Mouse (Mus musculus) granulocyte monocyte progenitor cell, adult 5-6 weeks (primary cell): ENCODE measurements around the gene Ttc17. TPM values are rescaled to one million over a fixed set of nuclear protein-coding genes. Genes with fewer than 3 reads are reported as not detected.

Source experiments
- ATAC-seq: replicated peaks from 2 replicates; pipeline ENCODE4 v1.8.0; 2016; ENCODE audit warnings: mild to moderate bottlenecking, moderate TSS enrichment, inconsistent platforms; ENCODE audit not compliant: poor library complexity, severe bottlenecking
- total RNA-seq, 2 experiments: library from RNA; stranded (forward) in 1 of 2; stranded (reverse) in 1 of 2; fragments of 200-712, 200-1000 nt in 1 of 2; fragments of >200 nt in 1 of 2; fragmentation: Nextera tagmentation in 1 of 2; gene quantifications; 2 replicates each; pipeline ENCODE4 v1.2.3; 2014 to 2017

Gene Ttc17
- total RNA-seq, 2 experiments from 2014 or later, result 21.2 to 36.9 TPM

DNA sequence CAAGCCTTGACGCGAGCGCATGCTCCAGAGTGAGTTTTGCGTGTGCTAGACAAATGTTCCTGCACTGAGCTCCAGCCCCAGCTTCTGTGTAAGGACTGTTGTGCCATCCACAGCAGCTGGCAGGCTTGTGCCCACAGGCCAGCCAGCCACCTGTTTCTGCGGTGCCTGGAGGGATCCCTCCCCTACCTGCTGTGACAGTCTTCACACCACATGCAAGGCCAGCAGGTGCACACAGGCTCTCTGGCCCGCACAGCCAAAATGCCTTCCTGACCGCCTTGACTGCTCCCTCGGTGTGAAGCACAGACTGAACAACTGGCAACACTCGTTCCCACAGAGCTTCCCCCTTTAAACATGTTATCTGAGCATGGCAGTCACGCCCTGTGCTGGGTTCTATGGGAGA, 102.5 kb downstream of the Ttc17 start:
- no peak for ATAC-seq

DNA sequence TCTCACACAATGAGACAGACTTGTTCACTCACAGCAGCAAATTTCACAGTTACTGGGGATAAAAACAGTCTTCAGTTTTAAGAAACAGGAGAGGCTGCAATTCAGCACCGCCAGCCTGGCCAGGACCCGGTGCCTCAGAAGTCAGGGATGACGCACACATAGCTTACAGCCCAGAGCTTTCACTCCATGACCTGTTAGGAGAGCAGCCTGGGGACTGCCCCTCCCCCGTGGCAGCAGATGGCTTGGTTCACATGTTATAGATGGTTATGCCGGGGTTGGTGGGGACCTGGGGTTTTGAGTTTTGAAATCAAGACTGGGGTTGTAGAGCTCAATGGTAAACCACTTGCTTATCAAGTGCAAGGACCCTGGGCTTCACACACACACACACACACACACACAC, 104.1 kb downstream of the Ttc17 start:
- no peak for ATAC-seq

DNA sequence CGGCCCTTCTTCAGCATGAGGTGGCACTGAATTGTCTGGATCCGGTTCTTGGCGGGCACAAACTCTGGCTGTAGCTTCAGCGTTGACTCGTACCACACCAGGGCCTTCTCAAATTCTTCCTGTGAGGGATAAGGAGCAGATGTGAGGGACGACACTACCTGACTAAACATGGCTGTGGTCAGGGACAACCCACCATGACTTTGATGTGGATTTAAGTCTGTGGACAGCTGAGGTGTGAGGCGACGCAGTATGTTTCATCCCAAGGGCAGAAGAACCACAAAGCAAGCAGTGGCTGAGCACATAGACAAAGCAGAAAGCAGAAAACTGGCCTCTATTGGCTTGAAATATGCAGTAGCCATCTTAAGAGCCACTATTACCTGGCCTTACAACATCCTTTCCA, 104.7 kb downstream of the Ttc17 start:
- no peak for ATAC-seq

DNA sequence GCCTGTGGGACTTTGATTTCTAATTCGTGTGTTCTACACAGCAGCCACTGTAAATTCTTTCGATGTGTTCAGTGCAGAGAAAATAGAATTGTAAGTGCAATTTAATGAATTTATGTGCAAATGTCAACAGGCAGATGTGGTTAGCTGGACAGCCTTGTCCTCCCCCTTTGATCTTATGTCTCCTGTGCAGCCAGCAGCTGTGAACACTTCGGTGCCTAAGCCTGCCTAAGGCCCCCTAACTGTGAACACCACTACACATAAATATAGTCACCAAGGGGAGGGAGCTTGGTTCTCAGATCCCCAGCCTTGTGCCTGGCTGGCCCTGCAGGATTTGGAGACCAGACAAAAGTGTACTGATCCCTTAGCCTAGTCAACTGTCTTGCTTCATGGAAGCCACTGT, 109.0 kb downstream of the Ttc17 start:
- ATAC-seq, result no peak

DNA sequence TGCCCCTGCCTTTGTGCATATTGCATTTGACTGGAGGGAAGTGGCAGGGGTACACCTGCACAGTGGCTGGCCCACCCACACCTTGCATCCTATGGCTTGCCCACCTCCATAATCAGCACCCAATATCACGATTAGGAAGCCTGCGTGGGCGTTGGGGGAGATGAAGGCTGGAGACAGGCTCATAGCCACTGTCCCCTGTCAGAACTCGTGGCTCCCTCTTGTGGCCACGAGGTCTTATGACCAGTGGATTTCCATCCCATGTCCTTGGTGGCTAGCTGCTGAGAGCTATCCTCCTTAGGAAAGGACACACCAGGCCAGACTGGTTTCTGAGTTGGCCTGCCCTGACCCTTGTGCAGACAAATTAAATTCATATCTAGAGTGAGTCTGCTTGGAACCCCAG, 116.0 kb downstream of the Ttc17 start:
- peak; percentile 86 for ATAC-seq

DNA sequence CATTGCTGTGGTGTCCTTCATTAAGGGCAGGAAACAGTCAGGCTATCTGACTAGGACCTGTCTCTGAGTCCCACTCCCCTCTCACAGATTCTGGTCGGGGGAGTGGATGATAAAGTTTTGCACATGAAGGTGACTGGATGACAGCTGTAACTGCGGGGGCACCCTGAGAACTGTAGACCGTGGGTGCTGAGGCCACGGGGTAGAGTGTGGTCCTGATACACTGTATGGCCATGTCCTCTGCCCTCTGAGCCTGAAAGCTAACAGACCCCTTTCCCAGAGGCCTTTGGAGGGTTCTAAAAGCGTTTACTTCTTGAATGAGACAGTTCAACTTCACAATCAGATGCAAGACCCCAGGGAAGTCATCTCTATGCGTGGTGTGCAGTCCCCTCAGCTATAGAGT, 116.8 kb downstream of the Ttc17 start:
- no peak for ATAC-seq

GRCm38 (mm10) chr2:94289169-94289568, 117.3 kb downstream of the Ttc17 start:
- no peak for ATAC-seq

DNA sequence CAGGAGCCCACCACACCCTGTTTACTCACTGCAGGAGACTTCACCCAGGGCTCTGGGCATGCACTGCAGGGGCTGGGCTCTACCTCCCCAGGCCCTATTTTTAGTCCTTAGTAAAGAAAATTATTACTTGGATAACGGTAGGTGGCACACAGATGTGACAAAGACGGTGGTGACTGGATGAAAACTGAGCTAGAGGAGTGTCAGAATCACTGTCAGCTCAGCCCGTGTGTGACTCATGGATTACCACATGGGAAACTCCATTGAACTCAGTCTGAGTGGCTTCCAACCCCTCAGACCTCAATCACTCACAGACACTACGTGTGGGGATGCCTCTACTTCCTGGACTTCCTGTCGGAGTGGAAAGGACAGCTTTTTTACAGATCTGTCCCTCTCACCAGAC, 118.4 kb downstream of the Ttc17 start:
- no peak for ATAC-seq

DNA sequence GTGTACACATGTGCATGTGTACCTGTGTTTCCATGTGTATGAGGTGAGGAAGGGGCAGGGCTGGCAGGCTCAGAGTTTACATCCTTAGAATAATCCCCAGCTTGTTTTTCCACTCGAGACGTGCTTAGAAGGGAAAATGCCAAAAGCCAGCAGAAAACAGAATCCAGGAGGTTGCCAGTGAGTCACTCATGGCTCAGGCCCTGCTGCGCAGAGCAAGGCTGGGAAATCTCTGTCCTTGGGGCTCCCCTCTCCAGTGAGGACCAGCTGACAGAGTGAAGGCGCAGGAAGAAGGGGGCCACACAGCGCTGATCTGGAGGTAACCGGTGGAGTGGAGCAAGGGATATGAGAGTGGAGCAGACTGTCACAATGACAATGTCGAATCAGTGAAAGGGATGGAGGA, 119.1 kb downstream of the Ttc17 start:
- ATAC-seq, result no peak

DNA sequence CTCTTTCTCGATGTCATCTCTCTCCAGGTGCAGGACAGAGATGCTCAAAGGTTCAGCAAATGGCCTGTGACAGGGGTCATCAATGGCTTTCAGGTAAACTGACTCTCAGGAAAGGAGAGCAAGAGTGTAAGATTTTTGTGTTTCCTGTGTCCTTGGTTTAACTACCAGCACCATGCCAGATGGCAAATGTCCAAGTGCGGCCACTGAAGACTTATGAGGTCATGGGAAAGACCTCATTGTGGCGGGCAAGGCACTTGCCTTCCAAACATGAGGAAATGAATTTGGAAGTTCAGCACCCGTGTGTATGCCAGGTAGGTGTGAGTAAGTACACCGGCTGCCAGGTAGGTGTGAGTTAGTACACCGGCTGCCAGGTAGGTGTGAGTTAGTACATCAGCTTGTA, 123.0 kb downstream of the Ttc17 start:
- no peak for ATAC-seq

- ATAC-seq, result no peak
Observed at GRCm38 (mm10) chr2:94279596-94279995, 126.9 kb downstream of the Ttc17 start.

- ATAC-seq, result no peak
Observed at GRCm38 (mm10) chr2:94276103-94276502, 130.4 kb downstream of the Ttc17 start.

DNA sequence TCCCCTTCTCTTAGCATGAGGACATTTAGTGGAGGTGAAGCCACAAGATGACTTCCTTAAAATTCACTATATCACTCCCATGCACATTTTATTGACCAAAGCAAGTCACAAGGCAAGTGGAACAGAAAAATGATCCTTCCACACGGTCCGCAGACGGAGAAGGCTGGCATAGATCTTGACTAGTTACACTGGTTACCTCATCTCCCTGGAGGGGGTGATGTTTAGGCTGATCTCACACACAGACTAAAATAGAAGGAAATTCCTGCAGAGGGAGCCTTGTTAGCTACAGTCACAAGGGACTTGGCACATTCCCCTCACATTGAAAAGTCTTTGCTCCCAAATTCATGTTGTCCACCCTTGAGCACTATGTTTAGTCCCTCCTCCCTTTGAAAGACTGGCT, 130.8 kb downstream of the Ttc17 start:
- ATAC-seq, result no peak

DNA sequence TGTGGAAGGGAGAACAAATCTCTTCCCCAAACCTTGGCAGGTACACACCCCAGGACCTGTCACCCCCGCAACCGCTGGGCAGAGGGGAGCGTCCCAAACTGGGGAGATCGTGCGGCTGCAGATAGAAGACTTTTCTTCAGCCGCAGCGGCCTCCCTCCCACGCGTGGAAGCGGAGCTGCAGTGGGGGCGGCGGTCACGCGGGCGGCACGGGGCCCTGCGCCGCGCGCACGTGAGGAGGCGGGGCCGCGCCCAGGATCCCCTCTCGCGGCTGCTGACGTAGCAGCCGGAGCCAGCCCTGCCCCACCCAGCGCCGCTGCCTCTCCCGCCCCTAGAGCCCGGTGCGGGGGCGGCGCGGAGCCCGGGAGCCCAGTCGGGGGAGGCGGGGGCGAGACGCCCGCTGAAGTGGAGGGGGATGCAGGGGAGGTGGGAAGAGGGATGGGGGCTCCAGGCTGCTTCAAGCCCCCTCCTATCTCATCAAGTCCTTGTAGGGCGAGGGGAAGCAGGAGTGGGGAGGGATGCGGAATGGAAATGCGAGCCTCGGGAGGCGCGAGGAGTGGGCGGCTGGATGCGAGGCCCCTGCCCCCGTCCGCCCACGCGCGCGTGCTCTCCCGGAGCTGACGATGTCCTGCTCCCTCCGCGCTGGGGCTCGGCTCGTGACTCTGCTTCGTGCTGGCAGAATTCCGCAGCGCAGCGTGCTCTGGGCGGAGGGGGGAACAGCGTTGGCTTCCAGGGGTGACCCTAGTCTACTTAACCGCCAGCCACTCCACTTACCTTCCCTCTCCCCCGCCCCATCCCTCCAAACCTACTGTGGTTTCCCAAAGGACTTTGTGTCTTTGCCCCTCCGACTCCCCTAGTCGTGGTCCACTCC, 133.1 kb downstream of the Ttc17 start:
- ATAC-seq, result peak; percentile 86

- ATAC-seq, result no peak
Observed at GRCm38 (mm10) chr2:94271176-94271575, 135.3 kb downstream of the Ttc17 start.

GRCm38 (mm10) chr2:94268835-94269234, 137.7 kb downstream of the Ttc17 start:
- no peak for ATAC-seq

DNA sequence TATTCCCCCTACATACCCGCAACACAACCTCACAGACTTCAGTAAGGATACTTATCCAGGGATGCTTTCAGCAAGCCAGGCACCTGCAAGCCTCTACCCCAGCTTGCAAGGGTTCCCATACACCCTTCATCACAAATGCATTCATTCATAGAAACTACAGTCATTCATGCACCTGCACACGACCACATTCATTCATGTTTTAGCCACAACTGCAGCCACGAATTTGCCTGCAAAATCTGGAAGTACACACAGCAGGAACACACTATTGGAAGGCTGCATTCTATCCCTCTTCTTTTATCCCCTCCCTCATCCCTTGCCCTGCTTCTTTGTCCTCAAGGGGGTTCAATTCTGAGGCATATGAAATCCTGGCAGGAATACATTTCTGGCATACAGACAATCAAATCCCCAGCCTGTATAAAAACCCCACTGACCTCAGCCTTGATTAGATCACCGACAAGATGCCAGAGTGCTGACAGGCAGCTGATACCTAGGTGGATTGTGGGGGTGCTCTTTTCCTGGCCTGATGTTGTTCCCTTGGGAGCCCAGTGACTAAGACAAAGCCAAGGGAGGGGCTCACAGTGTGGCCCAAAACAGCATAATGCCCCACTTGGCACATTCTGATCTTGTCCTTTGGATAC, 139.2 kb downstream of the Ttc17 start:
- ATAC-seq, result no peak

GRCm38 (mm10) chr2:94266381-94267160, 139.9 kb downstream of the Ttc17 start:
- no peak for ATAC-seq

- peak; percentile 43 for ATAC-seq
Observed at GRCm38 (mm10) chr2:94265221-94266191, 141.0 kb downstream of the Ttc17 start.

GRCm38 (mm10) chr2:94264631-94265098, 141.8 kb downstream of the Ttc17 start:
- ATAC-seq, result no peak
